Mouse (Mus musculus): ENCODE results near the gene Gm527. TPM values are rescaled to one million over a fixed set of nuclear protein-coding genes. Genes with fewer than 3 reads are reported as not detected.

Gene Gm527
- total RNA-seq (2021) = 5.1 and 6.5 TPM in 2 replicates
- long read RNA-seq, experiment 1, partial matches to known transcripts = 1 of 4 reads
- long read RNA-seq, experiment 1, other reads (novel, unspliced or antisense) = 1 of 4 reads
- long read RNA-seq, experiment 2, partial matches to known transcripts = 0 of 2 reads
- long read RNA-seq, experiment 2, other reads (novel, unspliced or antisense) = 0 of 2 reads

- DNase-seq = peak; percentile 98
Measured at GRCm38 (mm10) chr12:64917578-64918471, at the start of gene Gm527. Gene Gm527, plus strand, starts transcription at chr12:64917906.

- no peak for DNase-seq
Measured at GRCm38 (mm10) chr12:64871103-64871502, 46.6 kb upstream of the Gm527 start.

- DNase-seq = peak; percentile 72
Measured at GRCm38 (mm10) chr12:64897060-64897730, 20.5 kb upstream of the Gm527 start.

GRCm38 (mm10) chr12:64902506-64902905, 15.2 kb upstream of the Gm527 start:
- peak; percentile 21 for DNase-seq

DNA sequence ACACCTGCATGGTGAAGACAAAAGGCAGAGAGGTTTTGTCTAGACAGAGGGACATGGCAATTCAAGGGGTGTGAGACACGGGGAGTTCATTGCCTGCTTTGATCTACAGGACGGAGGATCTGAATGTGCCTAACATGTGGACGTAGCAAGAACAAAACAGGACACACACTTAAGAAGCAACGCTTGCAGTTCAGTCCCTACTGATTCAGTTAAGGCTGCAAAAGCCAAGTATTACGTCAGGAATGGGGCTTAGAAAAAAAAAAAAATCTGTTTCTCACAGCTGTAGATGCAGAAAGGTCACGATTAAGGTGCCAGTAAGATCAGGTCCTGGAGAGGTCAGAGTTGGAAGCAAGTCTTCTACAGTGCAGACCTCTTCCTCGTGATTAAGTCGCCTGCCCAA, 14.5 kb upstream of the Gm527 start:
- no peak for DNase-seq

DNA sequence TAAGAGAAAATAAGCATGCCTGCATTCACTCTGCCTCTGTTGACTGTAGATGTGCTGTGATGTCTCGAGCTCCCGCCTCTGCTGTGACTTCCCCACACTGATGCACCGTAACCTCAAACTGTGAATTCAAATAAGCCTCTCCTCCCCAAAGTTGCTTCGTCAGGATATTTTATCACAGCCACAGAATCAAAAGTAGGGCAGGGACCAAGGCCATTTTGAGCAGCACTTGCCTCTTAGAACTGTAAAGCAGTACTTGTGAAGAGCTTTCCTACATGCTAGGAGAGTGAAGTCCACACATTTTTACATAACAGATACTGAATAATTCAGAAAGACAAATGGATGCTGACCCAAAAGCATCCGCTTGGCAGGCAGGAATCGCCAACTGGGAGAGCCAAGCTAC, 4.7 kb upstream of the Gm527 start:
- DNase-seq = peak; percentile 6

- DNase-seq = no peak
Measured at GRCm38 (mm10) chr12:64916735-64917134, 971 bp upstream of the Gm527 start.

GRCm38 (mm10) chr12:64937493-64937892, 19.8 kb downstream of the Gm527 start:
- peak; percentile 43 for DNase-seq

GRCm38 (mm10) chr12:64964560-64964959, 46.9 kb downstream of the Gm527 start:
- no peak for DNase-seq

- peak; percentile 100 for DNase-seq
Measured at GRCm38 (mm10) chr12:64965124-64966026, 47.7 kb downstream of the Gm527 start, which contains the start of the genes Klhl28 and Togaram1. Gene Klhl28, minus strand, starts transcription at chr12:64965534. Gene Togaram1, plus strand, starts transcription at chr12:64965804.

DNA sequence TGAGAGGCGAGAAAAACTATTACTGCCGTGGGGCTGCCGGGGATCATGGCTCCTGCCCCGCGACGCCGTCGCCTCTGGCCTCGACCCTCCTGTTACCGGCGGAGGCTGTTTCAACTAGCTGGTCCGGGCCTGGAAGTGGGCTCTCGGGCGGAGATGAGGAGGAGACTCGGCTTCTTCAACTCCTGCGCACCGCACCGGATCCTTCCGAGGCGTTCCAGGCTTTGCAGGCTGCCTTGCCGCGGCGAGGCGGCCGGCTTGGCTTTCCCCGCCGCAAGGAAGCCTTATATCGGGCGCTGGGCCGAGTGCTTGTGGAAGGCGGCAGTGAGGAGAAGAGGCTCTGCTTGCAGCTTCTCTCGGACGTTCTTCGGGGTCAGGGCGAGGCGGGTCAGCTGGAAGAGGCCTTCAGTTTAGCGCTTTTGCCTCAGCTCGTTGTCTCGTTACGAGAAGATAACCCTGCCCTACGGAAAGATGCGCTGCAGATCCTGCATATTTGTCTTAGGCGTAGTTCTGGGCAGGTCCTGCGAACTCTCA, 48.5 kb downstream of the Gm527 start:
- peak; percentile 76 for DNase-seq

GRCm38 (mm10) chr12:64966652-64967435, 49.1 kb downstream of the Gm527 start:
- DNase-seq = peak; percentile 17

DNA sequence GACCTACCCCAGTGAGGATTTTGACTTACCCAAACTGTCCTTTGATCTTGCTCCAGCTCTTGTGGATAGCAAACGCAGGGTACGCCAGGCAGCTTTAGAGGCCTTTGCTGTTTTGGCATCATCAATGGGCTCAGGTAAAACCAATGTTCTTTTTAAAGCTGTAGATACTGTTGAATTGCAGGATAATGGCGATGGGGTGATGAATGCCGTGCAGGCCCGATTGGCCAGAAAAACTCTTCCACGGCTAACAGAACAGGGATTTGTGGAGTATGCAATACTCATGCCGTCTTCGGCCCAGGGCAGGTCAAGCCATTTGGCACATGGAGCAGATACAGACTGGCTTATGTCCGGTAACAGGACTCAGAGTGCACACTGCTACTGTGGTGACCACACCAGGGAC, 49.8 kb downstream of the Gm527 start:
- DNase-seq = peak; percentile 36

- no peak for DNase-seq
Measured at GRCm38 (mm10) chr12:64968067-64968466, 50.4 kb downstream of the Gm527 start.

- no peak for DNase-seq
Measured at GRCm38 (mm10) chr12:64971399-64971798, 53.7 kb downstream of the Gm527 start.

- no peak for DNase-seq
Measured at GRCm38 (mm10) chr12:64972063-64972462, 54.4 kb downstream of the Gm527 start.

Data from adrenal gland, postnatal 14 days (tissue).